Mouse (Mus musculus) cerebellum, postnatal 14 days (tissue): ENCODE results near the gene Tacc3.

ENCODE experiments used
- DNase-seq, 2 experiments: peaks; one replicate each; pipeline ENCODE4 v3.0.0; 2021; ENCODE audit warnings: mixed read lengths in 2 of 2

The Tacc3 gene

GRCm38 (mm10) chr5:33657787-33658663 lies at the start of gene Tacc3, which contains the start of gene Tmem129:
Gene Tacc3, plus strand, starts transcription at chr5:33658128.
Gene Tmem129, minus strand, starts transcription at chr5:33658416.
- peak; percentile 98 for DNase-seq

- DNase-seq, result no peak
Measured at GRCm38 (mm10) chr5:33609226-33609625, 48.7 kb upstream of the Tacc3 start.

GRCm38 (mm10) chr5:33611795-33612194 lies 46.1 kb upstream of the Tacc3 start:
- DNase-seq, result no peak

GRCm38 (mm10) chr5:33614391-33614790 lies 43.5 kb upstream of the Tacc3 start:
- no peak for DNase-seq

GRCm38 (mm10) chr5:33622671-33623070 lies 35.3 kb upstream of the Tacc3 start:
- DNase-seq, result no peak

GRCm38 (mm10) chr5:33623766-33624165 lies 34.2 kb upstream of the Tacc3 start:
- DNase-seq, result no peak

- no peak for DNase-seq
Measured at GRCm38 (mm10) chr5:33627968-33628367, 30.0 kb upstream of the Tacc3 start.

- DNase-seq, result peak; percentile 61 to 67
Measured at GRCm38 (mm10) chr5:33628820-33629300, 29.1 kb upstream of the Tacc3 start.

- DNase-seq, result peak; percentile 100
Measured at GRCm38 (mm10) chr5:33629301-33629987, 28.5 kb upstream of the Tacc3 start, which contains the start of the genes Fam53a and Gm9903. Gene Fam53a, minus strand, starts transcription at chr5:33629635. Gene Gm9903, plus strand, starts transcription at chr5:33629925.

- DNase-seq, result peak in 1 of 2 experiments; percentile 45
Measured at GRCm38 (mm10) chr5:33630061-33630460, 27.9 kb upstream of the Tacc3 start.

GRCm38 (mm10) chr5:33630615-33631014 lies 27.3 kb upstream of the Tacc3 start:
- DNase-seq, result no peak

- no peak for DNase-seq
Measured at GRCm38 (mm10) chr5:33632526-33632925, 25.4 kb upstream of the Tacc3 start.

GRCm38 (mm10) chr5:33635361-33635760 lies 22.6 kb upstream of the Tacc3 start:
- DNase-seq, result no peak

- no peak for DNase-seq
Measured at GRCm38 (mm10) chr5:33637606-33638350, 20.1 kb upstream of the Tacc3 start.

GRCm38 (mm10) chr5:33638826-33639225 lies 19.1 kb upstream of the Tacc3 start:
- no peak for DNase-seq

GRCm38 (mm10) chr5:33640652-33641051 lies 17.3 kb upstream of the Tacc3 start:
- peak; percentile 69 to 73 for DNase-seq

- DNase-seq, result no peak
Measured at GRCm38 (mm10) chr5:33651017-33651416, 6.9 kb upstream of the Tacc3 start.

- DNase-seq, result peak in 1 of 2 experiments; percentile 24
Measured at GRCm38 (mm10) chr5:33651541-33651920, 6.4 kb upstream of the Tacc3 start.

GRCm38 (mm10) chr5:33651921-33652782 lies 5.8 kb upstream of the Tacc3 start, which contains the start of gene Slbp:
Gene Slbp, minus strand, starts transcription at chr5:33652574.
- DNase-seq, result peak; percentile 95 to 96

- DNase-seq, result no peak
Measured at GRCm38 (mm10) chr5:33652783-33653173, 5.2 kb upstream of the Tacc3 start.

GRCm38 (mm10) chr5:33654424-33654823 lies 3.5 kb upstream of the Tacc3 start:
- DNase-seq, result no peak
